Mouse (Mus musculus): ENCODE measurements at regions not wholly inside any gene's neighbourhood (a gene's known extent, or its start where the extent isn't known, plus 50 kb on each side); places are given as distances from the start of the nearest gene placed in this dataset.
"Not testable (repeated sequence)": the region's sequence is repeated elsewhere in the genome, so short reads cannot be mapped to it uniquely, and the experiment has no call there.

DNA sequence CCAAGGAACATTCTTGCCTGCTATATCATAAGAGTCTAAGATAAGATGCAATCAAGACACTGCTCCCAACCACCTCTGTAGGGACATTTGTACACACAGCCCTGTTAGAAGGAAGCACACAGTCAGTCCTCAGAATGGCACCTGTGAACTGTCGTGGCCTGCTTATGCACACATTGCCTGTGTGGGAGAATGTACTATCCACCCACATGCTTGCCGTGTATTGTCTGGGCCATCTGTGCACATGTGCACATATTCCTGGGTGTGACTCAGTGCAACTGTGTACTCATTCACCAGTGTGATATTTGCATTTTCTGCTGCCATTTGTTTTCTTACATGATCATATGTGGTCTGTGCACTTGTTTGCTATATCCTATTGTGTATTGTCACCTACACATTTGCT is 333.8 kb upstream of the 3110018I06Rik start:
- DNase-seq (ENCODE audit: inconsistent ontology term) = no peak

DNA sequence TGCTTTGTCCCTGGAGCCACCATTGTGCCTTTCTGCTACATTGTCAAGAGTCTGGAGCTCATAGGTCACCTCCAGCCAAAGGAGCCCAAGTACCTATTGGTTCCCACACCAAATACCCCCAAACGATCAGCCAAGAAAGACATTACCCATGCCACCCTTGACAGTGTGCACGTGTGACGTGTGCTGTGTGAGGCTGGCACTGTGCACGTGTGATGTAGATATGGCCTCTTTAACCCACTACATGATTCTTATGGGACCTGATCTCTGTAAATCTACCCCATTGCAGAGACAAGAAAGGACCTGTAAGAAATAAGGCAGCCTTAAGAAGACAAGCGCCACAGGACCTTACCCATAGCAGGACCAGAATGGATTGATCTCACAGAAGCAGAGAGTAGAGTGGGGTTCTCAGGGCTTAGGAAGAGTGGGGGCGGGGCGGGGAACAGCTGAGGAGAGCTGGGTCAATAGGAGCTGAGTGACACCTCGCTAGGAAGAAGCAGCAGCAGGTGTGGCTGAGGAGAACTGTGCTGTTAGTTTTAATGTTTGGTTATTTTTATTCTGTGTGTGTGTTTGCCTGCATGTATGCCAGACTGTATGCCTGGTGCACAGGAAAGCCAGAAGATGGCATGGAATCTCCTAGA is 331.5 kb upstream of the 3110018I06Rik start:
- DNase-seq (ENCODE audit: inconsistent ontology term) = no peak

DNA sequence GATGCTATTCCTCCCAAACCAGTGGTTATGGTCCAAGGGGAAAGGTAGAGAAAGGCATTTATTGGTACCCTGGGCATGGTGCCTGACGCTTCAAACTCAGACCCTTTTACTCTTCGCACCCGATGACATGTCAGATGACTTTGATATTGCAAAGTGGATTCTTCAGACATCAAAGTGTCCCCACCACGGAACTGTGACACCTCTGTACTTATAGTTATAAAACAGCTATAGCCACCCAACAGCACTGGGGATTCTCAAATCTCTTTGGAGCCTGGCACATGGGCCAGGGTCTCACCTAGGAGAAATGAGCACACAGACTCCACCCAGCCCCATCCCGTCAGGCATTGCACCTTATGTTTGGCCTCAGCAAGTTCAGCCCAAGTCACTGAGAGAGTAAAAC is 329.3 kb upstream of the 3110018I06Rik start:
- DNase-seq (ENCODE audit: inconsistent ontology term) = no peak

DNA sequence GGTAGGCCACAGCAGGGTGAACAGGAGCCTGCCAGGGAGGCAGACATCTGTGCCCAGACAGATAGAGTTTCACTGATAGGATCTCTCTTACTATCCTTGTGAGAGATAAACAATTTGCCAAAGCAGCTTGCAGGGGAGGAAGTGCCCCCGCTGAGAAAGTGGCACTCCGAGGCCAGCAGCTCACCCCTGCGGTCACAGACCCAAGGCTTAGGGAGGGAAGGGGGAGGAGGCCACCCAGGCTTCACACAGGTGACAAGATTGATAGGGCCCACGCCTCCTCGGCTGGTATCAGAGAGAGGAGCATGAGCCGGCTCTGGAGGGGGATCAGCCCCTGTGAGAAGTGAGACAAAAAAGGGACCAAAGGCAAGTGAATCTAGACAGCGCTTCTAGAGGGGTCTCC is 328.3 kb upstream of the 3110018I06Rik start:
- no peak for DNase-seq (ENCODE audit: inconsistent ontology term)

DNA sequence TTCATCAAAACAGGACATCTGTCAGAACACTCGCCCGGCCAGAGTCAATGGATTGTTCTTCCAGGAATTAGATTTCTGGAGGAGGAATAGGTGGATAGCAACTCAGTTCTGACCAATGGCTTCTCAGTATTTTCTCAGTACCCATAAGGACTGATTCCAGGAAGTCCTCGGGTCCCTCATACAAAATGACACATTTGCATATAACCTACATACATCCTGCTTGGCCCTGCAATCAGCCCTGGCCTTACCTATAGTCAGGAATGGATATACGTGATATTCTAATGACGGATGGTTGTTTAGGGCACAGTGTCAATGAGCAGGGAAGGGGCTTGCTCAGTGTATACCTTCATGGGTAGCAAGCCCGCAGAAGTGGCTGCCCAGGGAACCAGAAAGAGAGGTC is 327.8 kb upstream of the 3110018I06Rik start:
- DNase-seq (ENCODE audit: inconsistent ontology term) = no peak

DNA sequence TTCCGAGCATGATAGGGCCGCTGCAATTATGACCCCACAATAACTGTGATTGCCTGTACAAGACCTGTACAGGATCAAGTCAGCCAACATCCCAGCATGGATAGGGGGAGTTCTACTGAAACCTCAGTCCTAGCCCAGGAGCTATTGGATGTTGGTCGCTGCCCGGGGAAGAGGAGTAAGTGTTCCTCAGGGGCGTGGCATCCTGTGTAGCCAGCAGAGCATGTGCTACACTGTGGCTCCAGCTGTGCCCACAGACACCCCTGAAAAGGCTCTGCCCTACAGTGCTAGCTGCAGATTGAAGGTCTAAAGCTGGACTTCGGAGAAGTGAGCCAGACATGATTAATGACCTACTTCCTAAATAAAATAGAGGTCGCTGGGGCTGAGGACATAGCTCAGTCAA is 317.5 kb upstream of the 3110018I06Rik start:
- no peak for DNase-seq (ENCODE audit: inconsistent ontology term)

DNA sequence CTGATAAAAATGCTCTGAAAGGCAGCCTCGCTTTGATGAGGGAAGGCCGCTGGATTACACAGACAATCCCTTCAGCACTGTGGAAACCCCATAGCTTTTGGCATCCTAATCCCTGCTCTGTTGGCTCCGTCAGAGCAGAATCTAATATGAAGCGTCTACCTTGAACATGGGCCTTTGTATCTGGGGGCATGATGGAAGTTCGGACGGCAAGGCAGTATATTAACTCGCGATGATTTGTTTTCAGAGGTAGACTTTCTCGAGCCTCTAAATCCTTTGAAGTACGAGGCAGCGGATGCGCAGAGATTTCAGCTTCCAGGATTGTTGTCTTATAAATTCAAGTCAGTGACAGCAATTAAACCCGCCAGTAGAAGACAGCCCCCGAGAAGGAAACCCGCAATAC is 316.8 kb upstream of the 3110018I06Rik start:
- DNase-seq (ENCODE audit: inconsistent ontology term) = no peak

DNA sequence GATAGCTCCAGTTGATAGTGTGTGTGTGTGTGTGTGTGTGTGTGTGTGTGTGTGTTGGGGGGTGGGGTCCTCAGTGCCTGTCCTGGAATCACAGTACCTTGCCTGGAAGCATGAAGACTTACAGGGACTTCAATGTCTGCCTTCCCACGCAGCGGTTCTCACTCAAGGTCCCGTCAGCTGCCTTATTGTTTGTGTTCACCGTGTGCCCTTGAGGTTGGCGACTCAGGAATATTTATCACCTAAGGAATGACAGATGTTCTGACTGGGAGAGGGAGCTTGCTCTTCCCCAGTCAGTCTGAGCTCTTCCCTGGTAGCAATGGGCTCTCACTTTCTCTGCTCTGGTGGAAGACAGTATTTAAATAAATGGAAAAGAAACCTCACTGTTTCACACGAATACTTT is 309.8 kb upstream of the 3110018I06Rik start:
- no peak for DNase-seq (ENCODE audit: inconsistent ontology term)

DNA sequence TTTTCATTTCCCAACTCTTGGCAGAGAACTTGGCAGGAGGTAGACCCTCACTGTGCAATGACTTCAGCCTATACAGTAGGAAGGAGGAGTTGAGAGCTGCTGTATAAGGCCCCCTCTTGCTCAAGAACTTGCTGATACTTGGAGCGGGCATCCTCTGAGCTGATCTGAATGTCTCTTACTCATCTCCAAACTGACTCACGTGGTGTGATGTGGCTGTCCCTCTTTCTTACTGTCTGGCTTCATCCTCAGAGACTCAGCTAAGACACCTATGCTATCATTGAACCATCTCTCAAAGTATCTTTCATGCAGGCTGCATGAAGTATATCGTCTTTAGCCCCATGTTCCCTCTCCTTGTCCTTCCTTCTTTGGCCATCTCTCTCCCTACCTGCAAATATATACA is 307.9 kb upstream of the 3110018I06Rik start:
- DNase-seq (ENCODE audit: inconsistent ontology term) = no peak

DNA sequence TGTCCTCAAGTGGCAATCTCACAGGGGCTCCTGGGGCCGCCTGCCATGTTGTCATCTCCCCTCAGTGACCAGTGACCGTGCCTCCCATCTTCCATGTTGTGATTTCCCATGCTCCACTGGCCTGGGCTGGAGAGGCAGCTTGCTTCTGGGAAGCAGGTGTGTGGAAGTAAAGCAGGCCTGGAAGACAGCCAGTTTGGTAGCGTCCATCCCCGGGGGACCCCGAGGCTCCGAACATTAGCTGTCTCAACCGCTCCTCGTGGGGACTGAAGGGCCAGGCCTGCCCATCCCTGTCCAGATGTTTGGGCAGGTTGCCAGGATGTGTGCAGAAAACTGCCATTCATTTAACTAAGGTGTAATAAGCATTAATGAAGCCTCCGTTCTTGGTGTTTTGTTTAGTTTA is 307.1 kb upstream of the 3110018I06Rik start:
- DNase-seq (ENCODE audit: inconsistent ontology term) = no peak

DNA sequence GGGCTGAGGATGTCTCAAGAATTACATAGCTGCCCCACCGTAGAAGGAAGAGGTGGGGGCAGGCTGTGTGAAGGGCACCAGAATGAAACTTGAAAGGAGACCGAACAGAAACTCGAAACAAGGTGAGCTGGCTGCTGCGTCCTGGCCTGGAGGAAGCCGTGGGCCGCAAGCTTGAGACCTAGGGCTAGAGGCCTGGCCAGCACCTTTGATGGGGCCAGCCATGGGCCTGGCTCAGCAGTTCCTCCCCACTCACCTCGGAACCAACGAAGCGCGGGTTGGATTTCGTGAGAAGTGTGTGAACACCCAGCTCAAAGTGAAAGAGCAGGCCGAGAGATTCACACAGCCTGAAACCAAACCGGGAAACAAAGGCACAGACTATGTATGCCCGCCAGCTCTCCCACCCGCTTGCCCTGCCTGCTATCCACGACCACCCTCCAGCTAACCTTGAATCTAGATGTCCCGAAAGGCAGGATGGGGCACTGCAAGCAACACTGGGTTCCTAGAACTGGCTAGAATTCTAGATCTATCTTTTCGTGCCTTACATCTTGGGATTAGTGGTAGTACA is 306.3 kb upstream of the 3110018I06Rik start:
- no peak for DNase-seq (ENCODE audit: inconsistent ontology term)

DNA sequence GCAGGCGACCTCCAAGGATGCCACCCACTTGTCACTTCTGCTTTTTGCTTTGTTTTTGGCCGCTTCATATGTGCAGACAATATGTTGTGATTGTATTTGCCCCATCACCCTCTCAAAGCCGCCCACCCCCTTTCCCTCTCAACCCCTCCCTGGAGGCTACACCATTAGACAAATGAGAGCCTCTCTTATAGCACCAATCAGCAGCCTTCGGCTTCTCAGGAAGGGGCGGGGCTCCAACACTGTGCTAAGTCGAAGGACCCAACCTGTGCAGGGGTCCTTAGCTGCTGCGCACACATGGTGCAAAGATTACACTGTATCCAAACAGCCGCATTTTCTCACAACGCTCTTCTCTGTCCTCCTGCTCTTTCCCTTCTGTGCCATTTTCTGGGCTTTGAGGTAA is 305.1 kb upstream of the 3110018I06Rik start:
- no peak for DNase-seq (ENCODE audit: inconsistent ontology term)

DNA sequence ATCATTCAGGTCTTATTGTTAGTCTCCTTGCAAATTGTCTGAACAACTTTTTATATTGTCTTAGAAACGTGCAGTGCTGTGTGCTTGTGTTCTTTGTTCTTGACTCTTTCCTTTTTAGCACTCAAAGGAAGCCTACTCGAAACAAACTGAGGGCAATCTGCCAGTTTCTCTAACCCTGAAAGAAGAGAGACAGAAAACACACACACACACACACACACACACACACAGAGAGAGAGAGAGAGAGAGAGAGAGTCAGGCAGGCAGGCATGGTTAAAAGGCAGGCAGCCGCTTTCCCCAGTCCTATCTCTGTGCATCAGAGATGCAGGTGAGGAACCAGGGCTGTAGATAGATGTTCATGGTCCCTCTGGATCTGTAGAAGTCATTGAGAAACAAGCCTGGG is 304.0 kb upstream of the 3110018I06Rik start:
- no peak for DNase-seq (ENCODE audit: inconsistent ontology term)

DNA sequence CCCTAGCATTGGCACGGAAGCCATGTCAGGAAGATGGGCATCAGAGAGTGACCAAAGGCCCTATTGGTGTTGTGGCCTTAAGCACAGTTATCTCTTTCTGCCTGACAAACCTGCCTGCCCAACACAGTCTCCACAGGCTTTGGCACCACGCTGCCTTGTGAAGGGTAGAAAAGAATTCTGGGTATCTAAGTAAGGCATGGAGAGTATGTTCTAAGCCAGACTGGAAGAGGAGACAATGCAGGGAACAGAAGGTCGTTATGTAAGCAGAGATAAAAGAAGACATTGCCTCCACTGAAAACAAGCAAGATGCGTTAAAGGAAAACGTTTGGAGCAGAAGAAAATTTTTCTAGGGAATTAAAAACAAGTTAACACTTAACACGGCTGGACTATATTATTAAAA is 302.1 kb upstream of the 3110018I06Rik start:
- no peak for DNase-seq (ENCODE audit: inconsistent ontology term)

DNA sequence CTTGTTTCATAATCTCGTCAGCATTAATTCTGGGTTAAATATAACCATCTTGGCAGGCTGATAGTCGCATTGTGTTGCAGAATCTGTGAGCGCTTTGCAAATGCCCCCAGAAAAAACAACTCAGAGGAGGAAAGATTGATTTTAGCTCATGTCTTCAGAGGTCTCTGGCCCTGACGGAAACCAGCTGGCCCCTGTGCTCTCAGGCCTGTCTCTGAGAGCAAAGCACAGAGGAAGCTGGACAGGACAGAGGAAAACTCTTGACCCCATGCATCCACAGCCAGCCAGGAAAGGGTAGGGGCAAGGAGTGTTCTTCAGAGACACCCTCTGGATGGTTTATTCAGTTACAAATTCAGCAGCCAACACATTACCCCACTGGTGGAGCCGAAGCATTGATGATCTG is 300.4 kb upstream of the 3110018I06Rik start:
- no peak for DNase-seq (ENCODE audit: inconsistent ontology term)

DNA sequence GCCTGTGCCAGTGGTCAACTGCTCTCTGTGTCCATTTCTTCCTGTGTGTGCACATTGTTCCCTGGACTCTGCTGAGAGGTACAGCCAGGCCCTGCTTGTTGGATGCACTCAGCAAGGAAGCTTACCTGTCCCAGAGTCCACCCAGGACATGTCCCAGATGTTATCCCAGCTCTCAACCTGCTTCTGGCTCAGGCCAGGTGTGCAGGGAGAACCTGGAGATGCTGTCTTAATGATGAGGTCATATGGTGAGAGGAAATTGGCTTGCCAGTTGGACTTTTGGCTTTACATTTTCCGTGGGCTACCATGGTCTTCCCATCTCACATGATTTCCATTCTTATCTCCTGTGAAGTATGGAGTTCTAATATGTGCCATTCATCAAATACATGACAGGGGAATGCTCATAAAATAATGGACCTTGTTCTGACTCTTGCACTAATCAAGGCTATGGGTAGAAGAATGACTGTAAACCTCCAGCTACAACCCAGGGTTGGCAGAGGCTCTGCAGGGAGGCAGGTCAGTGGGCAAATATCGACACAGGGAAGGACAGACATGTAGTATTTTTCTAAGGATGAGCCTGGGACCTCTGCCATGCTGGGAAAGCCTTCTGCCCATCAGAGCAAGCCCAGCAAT is 289.9 kb upstream of the 3110018I06Rik start:
- no peak for DNase-seq (ENCODE audit: inconsistent ontology term)

DNA sequence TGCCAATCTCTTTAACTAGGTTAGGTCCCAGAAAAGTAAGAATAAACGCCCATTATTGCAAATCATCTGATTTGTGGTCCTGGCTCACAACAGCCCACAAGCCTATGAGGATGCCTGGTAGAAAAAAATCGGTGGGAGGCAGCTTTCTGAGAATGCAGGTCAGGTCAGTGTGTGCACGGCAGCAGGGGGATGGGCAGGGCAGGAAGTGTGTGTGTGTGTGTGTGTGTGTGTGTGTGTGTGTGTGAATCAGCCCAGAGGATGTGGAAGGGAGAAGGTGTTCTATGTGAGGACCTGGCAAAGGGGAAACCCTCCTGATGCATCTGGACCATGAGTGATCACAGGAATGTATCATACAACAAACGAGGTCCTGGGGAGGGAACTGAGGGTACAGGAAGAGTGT is 287.5 kb upstream of the 3110018I06Rik start:
- no peak for DNase-seq (ENCODE audit: inconsistent ontology term)

DNA sequence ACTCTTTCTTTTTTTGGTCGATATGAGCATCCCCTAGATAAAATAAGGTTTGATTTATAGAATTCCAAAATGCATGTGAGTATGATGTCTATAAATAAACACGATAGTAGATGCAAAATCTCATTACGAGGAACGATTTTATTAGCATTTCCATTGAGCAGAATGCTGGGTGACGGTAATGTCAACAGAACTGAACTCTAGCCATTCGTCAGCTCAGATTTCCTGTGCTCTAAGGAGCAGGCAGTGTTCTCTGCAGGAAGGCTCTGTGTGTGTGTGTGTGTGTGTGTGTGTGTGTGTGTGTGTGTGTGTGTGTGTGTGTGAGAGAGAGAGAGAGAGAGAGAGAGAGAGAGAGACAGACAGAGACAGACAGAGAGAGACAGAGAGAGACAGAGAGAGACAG is 279.6 kb upstream of the 3110018I06Rik start:
- not testable (repeated sequence) for DNase-seq (ENCODE audit: inconsistent ontology term)

DNA sequence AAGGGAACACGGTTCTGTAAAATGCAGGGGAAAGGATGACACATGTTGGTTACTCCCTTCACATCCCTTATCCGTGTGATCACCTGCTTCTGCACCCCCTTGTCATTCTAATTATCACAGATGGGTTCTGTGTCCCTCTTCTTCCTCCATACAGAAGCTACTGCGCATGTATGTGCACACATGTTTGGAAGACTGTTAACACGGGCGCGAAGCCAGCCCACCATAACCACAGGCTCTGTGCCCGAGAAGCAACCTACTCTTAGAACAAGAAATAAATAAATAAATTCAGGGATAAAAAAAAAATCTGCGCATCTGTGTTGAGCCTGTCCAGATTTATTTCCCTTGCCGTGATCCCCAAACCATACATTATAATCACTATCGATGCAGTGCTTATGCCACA is 275.6 kb upstream of the 3110018I06Rik start:
- no peak for DNase-seq (ENCODE audit: inconsistent ontology term)

DNA sequence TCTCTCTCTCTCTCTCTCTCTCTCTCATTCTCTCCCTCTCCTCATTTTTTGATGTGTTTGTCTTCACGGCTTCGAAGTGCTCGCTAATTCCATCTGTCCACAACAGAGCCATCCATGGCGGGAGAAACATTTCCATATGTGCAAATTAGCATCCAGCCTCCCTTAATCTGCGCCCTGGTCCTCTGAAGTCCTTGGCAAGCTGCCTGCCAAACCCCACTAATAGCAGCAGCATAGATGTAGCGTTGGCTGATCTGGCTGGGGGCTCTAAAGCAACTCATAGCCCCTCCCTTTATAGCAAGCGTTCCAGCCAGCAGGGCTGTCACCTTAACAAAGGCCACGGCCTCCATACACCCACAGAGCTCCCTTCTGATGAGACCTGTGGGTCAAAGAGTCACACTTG is 272.3 kb upstream of the 3110018I06Rik start:
- DNase-seq (ENCODE audit: inconsistent ontology term) = no peak

DNA sequence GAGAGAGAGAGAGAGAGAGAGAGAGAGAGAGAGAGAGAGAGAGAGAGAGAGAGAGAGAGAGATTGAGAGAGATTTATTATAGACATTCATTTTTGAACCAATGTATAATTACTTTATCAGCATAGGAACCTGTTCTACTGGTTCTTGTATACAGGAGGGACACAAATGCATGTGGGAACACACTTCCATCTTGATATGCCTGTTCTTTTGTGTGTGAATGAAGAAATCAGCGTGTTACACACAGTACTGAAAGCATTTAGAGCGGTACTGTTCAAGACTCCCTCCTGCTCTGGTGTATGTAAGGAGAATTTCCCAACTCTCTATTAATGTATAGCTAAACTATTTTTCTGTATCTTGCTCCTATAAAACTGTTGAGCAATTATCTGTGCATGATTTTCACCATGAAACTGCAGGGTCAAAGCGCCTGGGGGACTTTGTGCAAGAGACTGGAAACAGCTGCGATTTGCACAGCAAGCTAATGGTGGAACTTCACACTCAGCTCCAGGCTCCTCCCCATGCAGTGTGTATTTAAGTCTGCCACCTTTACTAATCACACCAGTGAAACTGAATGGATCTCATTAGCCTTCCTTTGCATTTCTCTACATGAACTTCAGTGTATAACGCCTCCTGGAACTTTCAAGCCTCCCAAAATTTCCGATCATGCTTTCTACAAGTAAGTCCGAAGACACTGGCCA is 267.0 kb upstream of the 3110018I06Rik start:
- no peak for DNase-seq (ENCODE audit: inconsistent ontology term)

DNA sequence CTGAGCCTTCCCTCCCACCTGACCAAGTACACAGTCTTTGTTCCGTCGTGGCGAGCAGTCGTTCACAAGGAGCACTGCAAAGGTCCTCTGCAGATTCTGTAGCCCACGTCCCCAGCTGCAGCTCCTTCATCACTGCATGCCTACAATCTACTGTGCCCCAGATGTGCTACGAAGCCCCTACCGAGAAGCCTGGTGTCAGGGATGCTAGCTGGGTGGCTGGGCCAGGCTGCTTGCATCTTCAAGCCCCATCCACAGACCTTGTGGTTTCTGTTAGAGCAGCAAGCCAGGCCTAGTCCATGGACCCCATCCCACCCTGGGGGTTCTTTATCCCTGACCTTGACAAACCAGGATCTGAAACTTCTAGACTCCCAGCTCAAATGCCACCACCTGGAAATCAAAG is 266.3 kb upstream of the 3110018I06Rik start:
- DNase-seq (ENCODE audit: inconsistent ontology term) = no peak

DNA sequence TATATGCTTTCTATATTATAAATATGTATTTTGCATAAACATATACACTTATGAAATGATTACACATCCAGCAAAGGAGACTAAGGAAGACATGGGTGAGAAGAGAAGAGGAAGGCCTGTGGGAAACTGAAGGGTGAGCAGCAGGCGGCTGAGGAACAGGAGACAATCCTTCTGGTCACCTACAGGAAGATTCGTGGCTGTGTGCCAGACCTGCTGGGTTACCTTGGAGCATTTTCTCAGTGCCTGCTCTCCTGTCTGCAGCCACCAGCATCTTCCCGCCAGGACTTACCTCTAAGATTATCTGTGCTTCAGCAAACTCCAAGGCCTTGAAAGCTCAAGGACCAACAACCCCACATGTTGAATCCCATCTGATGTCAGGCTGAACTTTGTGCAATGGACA is 258.3 kb upstream of the 3110018I06Rik start:
- DNase-seq (ENCODE audit: inconsistent ontology term) = no peak

Measured in Muller cell, postnatal 12 days (primary cell).